Mouse (Mus musculus): ENCODE measurements around the gene Lmx1a.

The Lmx1a gene

DNA sequence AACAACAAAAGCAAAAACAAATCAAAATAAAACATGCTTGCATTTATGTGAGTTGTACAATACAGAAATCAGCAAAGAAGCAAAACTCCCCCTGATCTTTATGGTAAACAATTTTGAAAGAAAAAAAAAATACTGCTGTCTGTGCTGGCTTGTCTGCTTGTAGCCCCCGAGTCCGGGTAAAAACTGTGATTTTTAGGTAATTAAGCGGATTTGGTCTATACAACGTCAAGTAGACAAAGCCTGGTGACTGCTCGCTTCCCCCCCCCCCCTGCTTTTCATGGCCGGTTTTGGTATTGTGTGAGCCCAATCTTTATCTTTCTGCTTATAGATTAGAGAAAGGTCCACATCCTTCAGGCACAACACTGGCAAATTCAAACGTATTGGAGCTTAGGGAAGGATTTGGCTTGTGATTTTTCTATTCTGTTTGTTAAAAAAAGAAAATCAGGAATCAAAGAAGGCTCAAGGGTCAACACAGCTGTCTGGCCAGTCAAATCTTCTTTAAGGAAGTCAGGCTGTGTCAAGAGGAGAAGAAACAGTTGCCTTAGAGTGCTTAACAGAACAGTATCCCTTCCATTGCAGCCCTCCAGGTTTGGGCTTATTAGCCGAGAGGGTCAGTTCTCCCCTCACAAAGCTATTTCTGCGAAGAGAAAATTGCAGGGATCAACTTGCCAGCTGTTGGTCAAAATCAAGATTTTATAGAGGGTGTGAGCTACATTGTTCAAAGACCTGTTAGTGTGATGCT lies 4.6 kb downstream of the Lmx1a start:
- no peak for DNase-seq (ENCODE audit: low read depth in 1 of 2, low spot score in 2 of 2)

GRCm38 (mm10) chr1:167694731-167695130 lies 5.7 kb downstream of the Lmx1a start:
- DNase-seq (ENCODE audit: low read depth in 1 of 2, low spot score in 2 of 2), result no peak

DNA sequence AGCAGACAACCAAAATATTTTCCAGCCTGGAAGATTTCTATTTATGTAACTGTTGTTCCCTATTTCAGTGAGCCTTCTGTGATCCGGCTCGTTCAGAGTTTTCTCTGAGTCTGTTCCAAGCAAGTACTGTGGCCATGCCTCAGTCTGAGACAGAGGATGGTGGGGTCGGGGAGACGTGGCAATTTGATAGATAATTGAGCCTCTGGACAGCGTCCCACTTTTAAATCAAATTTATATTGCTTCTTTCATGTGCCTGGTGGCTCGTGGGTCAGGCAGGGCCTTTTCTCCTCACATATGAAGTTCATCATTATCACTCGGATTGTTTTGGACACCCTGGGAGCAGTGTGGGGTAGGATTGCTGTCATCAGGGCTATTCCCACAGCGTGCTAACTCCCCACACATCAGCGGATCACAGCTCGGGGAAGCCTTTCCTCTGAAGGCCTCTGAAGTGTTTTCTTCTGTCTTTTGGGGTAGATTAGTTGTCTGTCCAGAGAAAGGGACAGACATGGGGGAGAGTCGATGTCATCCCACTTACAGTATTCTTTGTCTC lies 6.9 kb downstream of the Lmx1a start:
- no peak for DNase-seq (ENCODE audit: low read depth in 1 of 2, low spot score in 2 of 2)

- DNase-seq (ENCODE audit: low read depth in 1 of 2, low spot score in 2 of 2), result no peak
Measured at GRCm38 (mm10) chr1:167699706-167700105, 10.7 kb downstream of the Lmx1a start.

- no peak for DNase-seq (ENCODE audit: low read depth in 1 of 2, low spot score in 2 of 2)
Measured at GRCm38 (mm10) chr1:167700221-167700620, 11.2 kb downstream of the Lmx1a start.

DNA sequence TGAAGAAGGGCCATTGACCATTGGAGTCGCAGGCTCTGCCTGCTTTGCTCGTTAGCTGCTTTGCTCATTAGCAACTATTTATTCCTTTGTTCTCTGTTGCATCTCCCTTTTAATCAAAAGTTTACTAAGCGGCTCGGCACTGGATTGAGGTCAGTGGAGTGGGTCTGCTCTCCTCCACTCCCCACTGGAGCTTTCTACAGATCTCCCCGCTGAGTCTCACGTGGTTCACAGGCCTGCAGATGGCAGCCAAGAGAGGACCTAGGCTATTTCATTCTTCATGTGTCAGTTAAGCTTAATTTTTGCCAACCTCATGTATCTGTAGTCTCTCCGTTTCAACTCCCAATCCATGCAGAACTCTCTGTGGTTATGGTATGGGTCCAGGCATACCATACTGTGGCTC lies 16.5 kb downstream of the Lmx1a start:
- DNase-seq (ENCODE audit: low read depth in 1 of 2, low spot score in 2 of 2), result no peak

- no peak for DNase-seq (ENCODE audit: low read depth in 1 of 2, low spot score in 2 of 2)
Measured at GRCm38 (mm10) chr1:167708761-167709160, 19.7 kb downstream of the Lmx1a start.

DNA sequence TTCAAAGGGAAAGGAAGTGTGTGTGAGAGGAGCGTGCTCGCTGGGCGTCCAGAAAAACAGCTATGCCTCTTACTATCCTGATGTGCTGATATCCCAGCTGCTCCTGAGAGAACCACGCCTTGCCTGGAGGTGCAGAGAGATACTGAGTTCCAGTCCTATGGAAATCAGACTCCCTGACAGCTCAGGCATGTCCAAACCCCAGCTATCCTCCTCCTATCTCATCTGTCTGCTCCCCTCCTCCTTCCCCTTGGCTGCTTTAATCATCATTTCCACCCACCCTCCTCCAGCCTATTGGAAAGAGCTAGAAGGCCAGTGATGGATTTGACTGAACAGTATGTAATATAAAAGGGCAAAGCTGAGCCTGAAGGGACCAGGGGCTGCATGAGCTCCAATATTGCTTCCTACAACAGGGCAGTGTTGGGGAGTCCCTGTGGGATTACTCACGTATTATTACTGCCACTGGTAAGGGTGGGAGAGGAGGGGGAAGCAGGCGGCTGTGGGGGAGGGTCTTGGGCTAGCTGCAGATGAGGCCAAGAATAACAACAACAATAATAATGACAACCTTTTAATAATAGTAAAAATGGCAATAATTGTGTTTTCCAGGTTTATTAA lies 26.8 kb downstream of the Lmx1a start:
- DNase-seq (ENCODE audit: low read depth in 1 of 2, low spot score in 2 of 2), result no peak

GRCm38 (mm10) chr1:167734471-167734870 lies 45.4 kb downstream of the Lmx1a start:
- no peak for DNase-seq (ENCODE audit: low read depth in 1 of 2, low spot score in 2 of 2)

DNA sequence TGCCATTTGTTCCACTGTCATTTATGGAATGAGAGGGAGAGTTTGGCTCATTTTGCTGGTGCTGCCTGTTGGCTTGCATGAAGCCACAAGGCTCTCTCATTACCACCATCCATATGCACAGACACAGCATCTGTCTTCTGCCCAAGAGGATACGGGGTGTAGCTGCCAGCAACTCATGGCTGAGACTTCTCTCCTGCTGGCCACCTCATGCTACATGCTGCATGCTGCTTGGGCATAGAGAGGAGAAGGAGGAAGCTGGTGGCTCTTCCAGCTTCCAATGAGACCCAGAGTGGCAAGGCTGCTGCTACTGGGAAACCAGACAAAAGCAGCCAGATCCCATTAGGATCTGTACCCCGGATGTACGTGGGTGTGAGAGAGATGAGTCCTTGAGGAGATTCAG lies 47.8 kb downstream of the Lmx1a start:
- DNase-seq (ENCODE audit: low read depth in 1 of 2, low spot score in 2 of 2), result no peak

- no peak for DNase-seq (ENCODE audit: low read depth in 1 of 2, low spot score in 2 of 2)
Measured at GRCm38 (mm10) chr1:167739286-167739685, 50.2 kb downstream of the Lmx1a start.

GRCm38 (mm10) chr1:167746676-167747075 lies 57.6 kb downstream of the Lmx1a start:
- no peak for DNase-seq (ENCODE audit: low read depth in 1 of 2, low spot score in 2 of 2)

- no peak for DNase-seq (ENCODE audit: low read depth in 1 of 2, low spot score in 2 of 2)
Measured at GRCm38 (mm10) chr1:167752661-167753060, 63.6 kb downstream of the Lmx1a start.

DNA sequence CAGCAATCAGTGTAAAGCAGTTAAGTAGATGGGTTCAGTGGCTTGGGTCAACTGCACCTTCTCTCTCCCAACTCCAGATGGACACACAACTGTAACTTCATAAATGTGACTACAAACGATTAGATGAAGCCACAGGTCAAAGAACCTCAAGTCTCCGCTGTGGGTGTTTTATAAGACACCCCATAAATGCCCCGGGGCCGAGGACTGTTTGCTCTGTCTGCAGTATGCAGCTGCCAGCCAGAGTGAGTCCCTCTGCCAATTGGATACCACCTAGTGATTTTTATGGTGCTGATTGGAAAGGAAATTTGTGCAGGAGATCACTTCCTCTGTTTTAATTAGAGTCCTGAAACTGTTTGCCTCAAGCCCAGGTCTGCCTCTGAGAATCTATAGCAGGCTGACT lies 65.0 kb downstream of the Lmx1a start:
- DNase-seq (ENCODE audit: low read depth in 1 of 2, low spot score in 2 of 2), result no peak

- DNase-seq (ENCODE audit: low read depth in 1 of 2, low spot score in 2 of 2), result no peak
Measured at GRCm38 (mm10) chr1:167754636-167755522, 65.8 kb downstream of the Lmx1a start.

GRCm38 (mm10) chr1:167758208-167758607 lies 69.2 kb downstream of the Lmx1a start:
- no peak for DNase-seq (ENCODE audit: low read depth in 1 of 2, low spot score in 2 of 2)

- no peak for DNase-seq (ENCODE audit: low read depth in 1 of 2, low spot score in 2 of 2)
Measured at GRCm38 (mm10) chr1:167760307-167760706, 71.3 kb downstream of the Lmx1a start.

- no peak for DNase-seq (ENCODE audit: low read depth in 1 of 2, low spot score in 2 of 2)
Measured at GRCm38 (mm10) chr1:167761785-167762223, 72.8 kb downstream of the Lmx1a start.

DNA sequence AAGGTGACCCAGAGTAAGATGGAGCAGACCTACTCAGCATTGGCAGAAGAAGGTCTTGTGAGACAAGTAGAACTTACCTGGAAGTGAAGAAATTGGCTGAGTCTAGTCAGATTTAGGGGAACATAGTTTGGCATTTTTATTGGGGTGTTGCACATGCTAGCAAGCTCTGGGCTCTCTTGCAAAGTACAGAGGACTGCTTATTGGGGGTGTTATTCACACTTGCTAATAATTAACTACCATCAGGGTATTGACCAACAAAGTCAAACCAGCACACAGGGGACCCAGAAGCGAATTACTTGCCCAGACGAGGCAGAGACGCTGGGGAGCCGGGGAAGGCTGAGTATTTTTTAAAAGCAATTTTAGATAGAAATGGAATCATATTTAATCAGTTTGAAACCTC lies 77.6 kb downstream of the Lmx1a start:
- DNase-seq (ENCODE audit: low read depth in 1 of 2, low spot score in 2 of 2), result no peak

DNA sequence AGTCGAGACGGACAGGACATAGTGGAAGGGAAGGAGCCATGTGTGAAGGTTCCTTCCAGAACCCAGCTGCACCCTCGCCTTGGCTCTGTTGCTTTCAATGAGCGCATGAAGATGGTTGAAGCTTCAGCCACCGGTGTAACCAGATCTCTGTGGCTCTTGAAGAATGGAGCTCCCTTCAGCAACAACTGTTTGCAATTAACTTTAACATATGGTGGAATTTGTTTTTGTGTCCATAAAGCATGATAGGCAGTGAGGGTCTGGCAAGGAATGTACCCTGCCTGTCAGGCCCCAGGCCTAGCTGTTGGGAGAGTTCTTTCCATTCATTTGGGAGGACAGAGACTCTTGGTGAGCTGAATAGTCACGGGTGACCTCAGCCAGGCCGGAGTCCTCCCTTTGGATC lies 81.4 kb downstream of the Lmx1a start:
- DNase-seq (ENCODE audit: low read depth in 1 of 2, low spot score in 2 of 2), result no peak

GRCm38 (mm10) chr1:167779766-167780488 lies 90.9 kb downstream of the Lmx1a start:
- DNase-seq (ENCODE audit: low read depth in 1 of 2, low spot score in 2 of 2), result no peak
